Mouse (Mus musculus): ENCODE results near the gene Zfp354b. TPM values are rescaled to one million over a fixed set of nuclear protein-coding genes. Genes with fewer than 3 reads are reported as not detected.

Gene Zfp354b
- polyA plus RNA-seq (2015; fragmentation: Nextera tagmentation; extraction: Ambion mirVana) = 1.6 and 1.7 TPM in 2 replicates

- Histone ChIP-seq H3K9ac (ENCODE audit: low read depth, low read length) (peak within 1 kb of the TSS; percentile 57), H3K27me3 (ENCODE audit: insufficient read depth, low read length) (no peaks in the 10 kb centered on the region), H3K4me3 (replicated peaks; ENCODE audit: low read depth, low read length) (peak within 1 kb of the TSS; percentile 72), H3K27ac (peak within 1 kb of the TSS; percentile 42), H3K4me1 (replicated peaks; ENCODE audit: insufficient read depth, low read length) (no peaks in the 10 kb centered on the region), H3K9me3 (replicated peaks; ENCODE audit: low read length) (no peaks in the 10 kb centered on the region), H3K36me3 (ENCODE audit: insufficient read depth, low read length) (no peaks in the 10 kb centered on the region), H3K4me2 (ENCODE audit: low read length) (peak within 1 kb of the TSS; percentile 96)
- ATAC-seq (replicated peaks; ENCODE audit: low FRiP score, low read depth) (peak; percentile 89), DNase-seq (ENCODE audit: low spot score) (peak; percentile 92)
- WGBS = 1% methylated on average over 18 of the region's 18 CpGs
- TF ChIP-seq CTCF (IDR thresholded peaks at IDR 0.05; ENCODE audit: low read depth) = no peak
Observed at GRCm38 (mm10) chr11:50931451-50931866, at the start of gene Zfp354b. Gene Zfp354b (minus strand): TSS chr11:50931633.

GRCm38 (mm10) chr11:50977216-50977615 lies 45.8 kb upstream of the Zfp354b start:
- no peaks in the 10 kb centered on the region for H3K36me3 ChIP-seq (ENCODE audit: insufficient read depth, low read length)
- 77% methylated on average over 4 of the region's 4 CpGs for WGBS
- no peak overlapping the region for H3K27ac ChIP-seq
- H3K4me3 ChIP-seq (replicated peaks; ENCODE audit: low read depth, low read length) = no peak overlapping the region
- no peaks in the 10 kb centered on the region for H3K27me3 ChIP-seq (ENCODE audit: insufficient read depth, low read length)
- TF ChIP-seq CTCF (IDR thresholded peaks at IDR 0.05; ENCODE audit: low read depth) = peak; percentile 32; the same call in 1 of the 2 replicates
- no peak overlapping the region for H3K4me2 ChIP-seq (ENCODE audit: low read length)
- H3K4me1 ChIP-seq (replicated peaks; ENCODE audit: insufficient read depth, low read length) = no peaks in the 10 kb centered on the region
- H3K9ac ChIP-seq (ENCODE audit: low read depth, low read length) = no peak overlapping the region
- H3K9me3 ChIP-seq (replicated peaks; ENCODE audit: low read length) = no peaks in the 10 kb centered on the region
- no peak for ATAC-seq (replicated peaks; ENCODE audit: low FRiP score, low read depth)
- DNase-seq (ENCODE audit: low spot score) = no peak

GRCm38 (mm10) chr11:50966230-50966629 lies 34.8 kb upstream of the Zfp354b start, which contains the start of gene Olfr1378:
Gene Olfr1378 (plus strand): TSS chr11:50966530.
- Histone ChIP-seq H3K27ac (no peak within 1 kb of the TSS), H3K4me2 (ENCODE audit: low read length) (no peak within 1 kb of the TSS), H3K9ac (ENCODE audit: low read depth, low read length) (no peak within 1 kb of the TSS), H3K9me3 (replicated peaks; ENCODE audit: low read length) (no peaks in the 10 kb centered on the region), H3K27me3 (ENCODE audit: insufficient read depth, low read length) (no peaks in the 10 kb centered on the region), H3K4me3 (replicated peaks; ENCODE audit: low read depth, low read length) (no peak within 1 kb of the TSS), H3K36me3 (ENCODE audit: insufficient read depth, low read length) (no peaks in the 10 kb centered on the region), H3K4me1 (replicated peaks; ENCODE audit: insufficient read depth, low read length) (no peaks in the 10 kb centered on the region)
- ATAC-seq (replicated peaks; ENCODE audit: low FRiP score, low read depth) (no peak), DNase-seq (ENCODE audit: low spot score) (no peak)
- no peak for TF ChIP-seq CTCF (IDR thresholded peaks at IDR 0.05; ENCODE audit: low read depth)
- WGBS = 87% methylated on average over 11 of the region's 11 CpGs

- Histone ChIP-seq H3K9ac (ENCODE audit: low read depth, low read length) (no peak overlapping the region), H3K4me1 (replicated peaks; ENCODE audit: insufficient read depth, low read length) (no peaks in the 10 kb centered on the region), H3K4me2 (ENCODE audit: low read length) (no peak overlapping the region), H3K27me3 (ENCODE audit: insufficient read depth, low read length) (no peaks in the 10 kb centered on the region), H3K36me3 (ENCODE audit: insufficient read depth, low read length) (no peaks in the 10 kb centered on the region), H3K4me3 (replicated peaks; ENCODE audit: low read depth, low read length) (no peak overlapping the region), H3K27ac (no peak overlapping the region), H3K9me3 (replicated peaks; ENCODE audit: low read length) (no peaks in the 10 kb centered on the region)
- no peak for ATAC-seq (replicated peaks; ENCODE audit: low FRiP score, low read depth)
- DNase-seq (ENCODE audit: low spot score) = peak; percentile 42
- no peak for TF ChIP-seq CTCF (IDR thresholded peaks at IDR 0.05; ENCODE audit: low read depth)
- 65% methylated on average over 2 of the region's 2 CpGs for WGBS
Observed at GRCm38 (mm10) chr11:50964886-50965285, 33.5 kb upstream of the Zfp354b start.

GRCm38 (mm10) chr11:50953665-50954064 lies 22.2 kb upstream of the Zfp354b start, which contains the start of gene Prop1:
Gene Prop1 (minus strand): TSS chr11:50953765.
- H3K4me2 ChIP-seq (ENCODE audit: low read length) = 0 out of 2 replicates have a peak within 1 kb of the TSS, but pooled peaks have one; percentile 25
- ATAC-seq (replicated peaks; ENCODE audit: low FRiP score, low read depth) = no peak

GRCm38 (mm10) chr11:50952290-50952689 lies 20.9 kb upstream of the Zfp354b start:
- Histone ChIP-seq H3K36me3 (ENCODE audit: insufficient read depth, low read length) (no peaks in the 10 kb centered on the region), H3K4me3 (replicated peaks; ENCODE audit: low read depth, low read length) (no peak overlapping the region), H3K4me2 (ENCODE audit: low read length) (peak overlapping the region; percentile 25; the same call in 1 of the 2 replicates), H3K9ac (ENCODE audit: low read depth, low read length) (no peak overlapping the region), H3K27me3 (ENCODE audit: insufficient read depth, low read length) (no peaks in the 10 kb centered on the region), H3K27ac (no peak overlapping the region), H3K9me3 (replicated peaks; ENCODE audit: low read length) (no peaks in the 10 kb centered on the region), H3K4me1 (replicated peaks; ENCODE audit: insufficient read depth, low read length) (no peaks in the 10 kb centered on the region)
- DNase-seq (ENCODE audit: low spot score) (peak; percentile 64), ATAC-seq (replicated peaks; ENCODE audit: low FRiP score, low read depth) (no peak; the same call in 1 of the 2 replicates)
- 19% methylated on average over 14 of the region's 14 CpGs for WGBS
- no peak for TF ChIP-seq CTCF (IDR thresholded peaks at IDR 0.05; ENCODE audit: low read depth)

More at GRCm38 (mm10) chr11:50953665-50954064, 22.2 kb upstream of the Zfp354b start, which contains the start of gene Prop1:
- Histone ChIP-seq H3K27ac (no peak within 1 kb of the TSS), H3K27me3 (ENCODE audit: insufficient read depth, low read length) (no peaks in the 10 kb centered on the region), H3K9me3 (replicated peaks; ENCODE audit: low read length) (no peaks in the 10 kb centered on the region), H3K4me1 (replicated peaks; ENCODE audit: insufficient read depth, low read length) (no peaks in the 10 kb centered on the region), H3K36me3 (ENCODE audit: insufficient read depth, low read length) (no peaks in the 10 kb centered on the region), H3K4me3 (replicated peaks; ENCODE audit: low read depth, low read length) (no peak within 1 kb of the TSS), H3K9ac (ENCODE audit: low read depth, low read length) (no peak within 1 kb of the TSS)
- no peak for TF ChIP-seq CTCF (IDR thresholded peaks at IDR 0.05; ENCODE audit: low read depth)
- no peak for DNase-seq (ENCODE audit: low spot score)
- 69% methylated on average over 6 of the region's 6 CpGs for WGBS

- Histone ChIP-seq H3K27me3 (ENCODE audit: insufficient read depth, low read length) (no peaks in the 10 kb centered on the region), H3K4me1 (replicated peaks; ENCODE audit: insufficient read depth, low read length) (no peaks in the 10 kb centered on the region), H3K4me2 (ENCODE audit: low read length) (no peak within 1 kb of the TSS), H3K9me3 (replicated peaks; ENCODE audit: low read length) (no peaks in the 10 kb centered on the region), H3K27ac (no peak within 1 kb of the TSS), H3K36me3 (ENCODE audit: insufficient read depth, low read length) (no peaks in the 10 kb centered on the region), H3K4me3 (replicated peaks; ENCODE audit: low read depth, low read length) (no peak within 1 kb of the TSS), H3K9ac (ENCODE audit: low read depth, low read length) (no peak within 1 kb of the TSS)
- WGBS = 76% methylated on average over 14 of the region's 14 CpGs
- ATAC-seq (replicated peaks; ENCODE audit: low FRiP score, low read depth) (no peak), DNase-seq (ENCODE audit: low spot score) (no peak)
- TF ChIP-seq CTCF (IDR thresholded peaks at IDR 0.05; ENCODE audit: low read depth) = no peak
Observed at GRCm38 (mm10) chr11:50943506-50943905, 12.1 kb upstream of the Zfp354b start, which contains the start of gene 4933414I15Rik. Gene 4933414I15Rik (minus strand): TSS chr11:50943765.
